Mouse (Mus musculus): ENCODE data around the gene E130208F15Rik.

The E130208F15Rik gene

DNA sequence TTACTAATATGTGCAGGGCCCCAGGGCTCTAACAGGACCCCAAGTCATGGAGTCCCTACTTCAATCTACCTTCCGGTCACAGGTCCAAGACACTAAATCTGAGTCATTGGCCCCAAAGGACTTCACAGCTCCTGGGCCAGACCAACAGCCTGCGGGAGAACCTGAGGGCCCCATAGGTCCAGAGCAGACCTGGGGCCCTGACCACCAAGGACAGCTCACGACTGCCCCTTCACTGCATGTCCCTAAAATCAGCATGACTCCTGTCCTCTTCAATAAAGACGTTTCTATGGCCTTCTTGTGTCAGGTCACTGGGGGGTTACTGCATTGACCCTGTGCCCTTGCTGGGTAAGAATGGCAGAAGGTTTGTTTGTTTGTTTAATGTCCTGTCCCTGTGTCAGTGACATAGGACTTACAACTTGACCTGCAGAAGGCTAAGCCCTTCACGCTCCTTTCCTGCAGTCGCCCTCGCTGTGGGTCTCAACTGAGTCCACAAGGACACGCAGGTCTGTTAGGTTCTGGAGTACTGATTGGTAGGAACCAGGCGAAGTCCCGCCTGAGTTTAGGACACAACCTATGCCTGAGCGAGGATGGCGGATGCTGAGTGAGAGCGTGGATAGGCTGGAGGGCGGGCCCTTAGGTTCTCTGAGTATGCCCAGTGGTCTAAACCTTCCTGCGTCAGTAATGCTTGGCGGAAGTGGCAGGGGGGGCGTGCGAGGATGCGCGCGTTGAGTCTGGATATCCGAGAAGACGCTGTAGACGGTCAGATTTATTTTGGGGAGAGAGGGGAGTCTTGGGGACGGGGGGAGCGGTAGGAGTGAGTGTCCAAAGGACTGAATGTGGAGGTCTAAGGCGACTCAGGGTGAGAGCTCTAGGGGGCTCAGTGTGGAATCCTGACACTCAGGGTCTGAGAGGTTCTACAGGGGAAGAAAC lies 13.2 kb upstream of the E130208F15Rik start, which contains the start of gene Alkbh6:
Gene Alkbh6 (plus strand): TSS at position 642 of the 930 bp plus-strand sequence.
- DNase-seq, result peak; percentile 88

DNA sequence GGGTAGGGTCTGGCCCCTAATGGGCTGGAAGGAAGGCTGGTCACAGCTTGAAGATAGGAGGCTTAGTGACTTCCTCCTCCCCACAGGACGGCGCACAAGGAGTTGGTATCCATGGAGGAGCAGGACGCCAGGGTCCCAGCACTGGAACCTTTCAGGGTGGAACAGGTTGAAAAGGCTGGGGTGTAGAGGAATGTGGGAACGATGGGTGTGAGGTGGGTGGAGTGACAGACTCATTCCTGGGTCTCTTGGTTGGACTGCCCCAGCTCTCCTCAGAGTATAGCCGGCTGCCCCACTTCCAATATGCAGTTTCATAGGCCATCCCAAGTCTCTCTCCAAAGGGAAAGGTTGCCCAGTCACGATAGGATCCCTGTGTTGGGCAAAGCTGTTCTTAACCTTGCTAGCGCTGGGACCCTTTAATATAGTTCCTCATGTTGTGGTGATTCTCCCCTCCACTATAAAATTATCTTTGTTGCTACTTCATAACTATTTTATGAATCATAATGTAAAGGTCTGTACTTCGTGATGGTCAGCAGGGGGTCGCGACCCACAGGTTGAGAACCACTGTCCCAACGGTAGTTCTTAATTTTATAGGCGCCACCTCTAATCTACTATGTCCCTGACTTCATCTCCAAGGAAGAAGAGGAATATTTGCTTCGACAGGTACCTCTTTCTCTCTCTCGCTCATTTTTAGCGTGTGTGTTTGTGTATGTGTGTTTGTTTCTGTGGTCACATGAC lies 12.0 kb upstream of the E130208F15Rik start:
- no peak for DNase-seq

DNA sequence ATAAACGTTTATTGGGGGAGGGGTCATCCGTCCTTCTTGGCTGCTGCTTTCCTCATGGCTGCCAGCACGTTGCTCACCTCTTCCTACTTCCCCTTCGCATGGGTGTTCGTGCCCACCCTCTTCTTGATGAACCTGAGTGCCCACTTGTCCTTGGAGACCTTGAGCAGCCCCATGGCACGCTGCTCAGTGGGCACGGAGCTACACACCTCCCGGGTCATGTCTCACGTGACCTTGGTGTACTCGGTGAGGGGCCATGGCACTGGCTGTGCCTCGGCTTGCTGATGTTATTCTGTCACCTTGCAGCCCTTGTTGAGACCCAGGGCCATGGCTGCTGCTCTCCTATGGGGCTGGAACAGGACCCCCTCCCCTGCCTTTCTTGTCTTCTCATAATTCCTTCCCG lies 11.4 kb upstream of the E130208F15Rik start:
- DNase-seq, result no peak

DNA sequence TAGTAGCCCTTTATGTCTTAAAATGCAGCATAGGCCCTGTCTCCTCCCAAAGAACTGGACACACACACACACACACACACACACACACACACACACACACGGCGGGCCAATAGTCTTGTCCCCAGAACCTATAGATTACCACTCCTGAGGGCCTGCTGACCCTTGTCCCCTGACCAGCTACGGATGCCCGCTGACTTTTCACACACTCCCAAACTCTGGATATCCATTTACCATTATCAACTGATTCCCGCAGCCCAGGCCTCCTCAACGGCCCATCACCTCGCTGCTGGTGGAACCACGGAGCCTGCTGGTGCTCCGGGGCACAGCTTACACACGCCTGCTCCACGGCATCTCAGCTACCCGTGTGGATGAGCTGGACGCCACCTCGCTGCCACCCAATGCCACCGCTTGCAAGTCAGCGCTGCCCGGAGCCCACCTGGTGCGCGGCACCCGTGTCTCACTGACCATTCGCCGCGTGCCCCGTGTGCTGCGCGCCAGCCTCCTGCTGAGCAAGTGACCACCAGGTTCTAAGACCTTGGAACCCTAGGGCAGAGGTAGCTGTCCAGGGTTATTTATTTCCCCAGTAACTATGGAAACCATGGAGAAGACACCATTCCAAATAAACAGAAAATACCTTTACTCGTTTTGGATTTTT lies 7.7 kb upstream of the E130208F15Rik start:
- no peak for DNase-seq

DNA sequence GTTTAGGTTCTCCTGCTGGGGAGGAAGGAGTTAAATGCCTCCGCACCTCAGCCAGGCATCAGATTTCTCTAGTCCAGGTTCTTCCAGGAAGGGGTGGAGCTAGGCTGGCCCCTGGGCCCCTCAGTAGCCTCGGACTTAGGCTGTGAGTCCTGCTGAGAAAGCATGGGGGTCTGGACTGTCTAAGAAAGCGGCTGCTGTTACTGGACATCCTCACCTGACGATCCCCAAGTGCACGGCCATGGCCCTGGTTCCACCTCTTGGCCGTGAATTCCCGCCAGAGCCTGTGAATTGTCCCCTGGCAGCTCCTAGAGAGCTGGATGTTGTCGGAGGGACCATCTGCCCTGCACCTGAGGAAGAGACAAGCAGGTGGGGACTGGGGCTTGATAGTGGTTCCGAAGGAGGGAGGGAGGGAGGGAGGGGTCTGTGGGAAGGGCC lies 6.8 kb upstream of the E130208F15Rik start, which contains the start of gene Syne4:
Gene Syne4 (plus strand): TSS at position 87 of the 435 bp plus-strand sequence.
- peak; percentile 19 for DNase-seq

DNA sequence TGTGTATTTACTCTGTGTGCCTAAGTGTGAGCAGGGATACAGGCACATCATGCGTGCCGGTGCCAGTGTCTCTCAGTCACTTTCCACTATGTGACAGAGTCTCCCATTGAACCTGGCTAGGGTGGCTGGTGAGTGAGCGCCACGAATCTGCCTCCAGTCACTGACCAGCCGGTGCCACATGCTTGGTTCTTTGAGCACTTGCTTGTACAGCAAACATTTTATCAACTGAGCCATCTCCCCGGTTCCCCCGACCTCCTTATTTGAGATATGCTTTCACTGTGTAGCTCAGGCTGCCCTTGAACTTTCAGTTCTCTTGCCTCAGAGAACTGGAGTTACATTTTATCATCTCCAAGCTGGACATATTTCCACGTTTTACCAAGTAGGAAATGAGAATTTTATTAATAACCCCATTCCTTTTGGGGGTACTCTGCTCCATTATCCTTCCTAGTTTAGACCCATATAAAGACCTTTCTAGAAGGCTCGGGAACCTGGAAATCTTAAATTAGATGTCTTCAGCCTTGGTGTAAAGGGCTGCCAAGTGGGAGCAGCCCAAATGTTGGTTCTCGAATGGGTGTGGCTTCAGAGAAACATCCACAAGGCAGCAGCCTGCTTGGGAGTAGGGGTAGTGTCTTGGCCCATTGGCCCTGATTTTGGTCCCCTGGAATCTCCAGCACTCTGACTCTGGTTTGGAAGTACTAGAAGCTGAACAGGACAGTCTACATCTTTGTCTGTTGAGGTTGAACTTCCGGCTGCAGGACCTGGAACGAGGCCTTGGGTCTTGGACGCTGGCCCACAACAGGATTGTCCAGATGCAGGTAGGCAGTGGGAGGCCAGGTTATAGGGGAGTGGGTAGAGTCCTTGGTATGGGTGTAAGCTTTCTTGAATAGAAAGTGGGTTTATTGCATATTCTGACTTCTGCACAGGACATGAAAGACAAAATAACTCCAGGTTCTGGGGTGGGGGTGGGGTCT lies 5.7 kb upstream of the E130208F15Rik start:
- DNase-seq, result no peak

DNA sequence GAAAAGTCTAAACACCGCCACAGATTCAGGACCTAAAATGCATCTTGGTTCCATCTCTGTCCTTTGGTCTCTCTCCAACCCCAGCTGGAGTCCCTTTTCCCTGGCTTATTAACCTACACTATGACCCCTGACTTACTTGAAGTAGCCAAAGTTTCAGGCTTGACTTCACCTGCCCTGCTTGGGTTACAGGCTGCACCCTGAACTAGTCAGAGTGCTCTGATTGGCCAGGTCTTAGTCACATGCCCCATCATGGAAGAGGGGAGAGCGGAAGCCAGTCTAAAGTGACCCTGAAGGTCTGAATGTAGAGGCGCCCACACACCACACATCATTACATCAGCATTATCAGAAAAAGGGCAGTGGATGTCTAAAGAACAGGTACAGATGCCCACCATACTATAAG lies 3.4 kb upstream of the E130208F15Rik start:
- no peak for DNase-seq

DNA sequence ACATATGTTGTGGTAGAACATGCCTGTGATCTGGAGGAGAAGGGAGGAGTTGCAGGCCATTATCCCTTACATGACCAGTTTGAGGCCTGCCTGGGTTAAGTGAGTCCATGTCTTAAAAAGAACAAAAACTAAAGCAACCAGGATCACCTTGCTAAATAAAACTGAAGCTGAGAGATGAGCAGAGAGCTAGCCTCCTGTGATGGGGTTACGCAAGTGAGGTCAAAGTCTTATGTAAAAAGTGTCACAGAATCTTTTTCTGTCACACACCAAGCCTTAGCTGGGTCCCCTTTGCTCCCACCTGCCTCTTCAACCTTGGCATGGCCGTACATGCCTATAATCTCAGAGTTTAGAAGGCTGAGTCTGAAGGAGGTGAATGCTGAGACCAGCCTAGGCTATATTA lies 594 bp upstream of the E130208F15Rik start:
- DNase-seq, result no peak

DNA sequence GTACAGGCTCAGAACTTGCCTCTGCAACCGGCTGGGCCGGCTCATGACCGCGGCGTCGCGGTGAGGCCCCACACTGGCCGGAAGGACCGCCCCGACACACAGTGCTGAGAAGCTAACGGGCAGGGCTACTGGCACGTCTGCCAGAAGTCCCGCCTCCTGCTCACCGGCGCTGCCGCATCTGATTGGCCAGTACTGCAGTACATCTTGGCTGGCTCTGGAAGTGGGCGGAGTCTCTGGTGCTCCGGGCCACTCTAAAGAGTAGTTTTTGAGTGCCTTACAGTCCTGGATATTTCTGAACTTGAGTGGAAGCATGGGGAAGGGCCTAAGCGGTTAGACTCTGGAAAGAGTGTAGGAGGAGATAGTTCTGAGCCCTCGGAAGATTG lies 736 bp downstream of the E130208F15Rik start:
- peak; percentile 98 for DNase-seq

DNA sequence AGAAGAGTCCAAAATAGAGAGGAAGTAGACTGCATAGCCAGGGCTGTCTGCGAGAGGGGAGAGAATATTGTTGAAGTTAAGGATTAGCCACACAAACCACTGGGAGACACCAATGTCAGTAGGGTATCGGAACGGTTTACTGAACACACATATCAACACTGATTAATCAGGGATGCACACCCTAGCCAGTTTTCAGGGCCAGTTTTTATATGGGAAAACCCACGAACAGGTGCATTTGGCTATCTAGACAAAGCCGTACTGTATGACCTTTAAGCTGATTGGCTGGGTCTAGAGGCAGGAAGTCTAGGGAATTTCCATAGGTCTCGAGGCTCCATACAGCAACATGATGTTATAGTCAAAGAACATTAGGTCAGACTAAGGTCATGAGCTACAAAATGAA lies 1.3 kb downstream of the E130208F15Rik start:
- no peak for DNase-seq

DNA sequence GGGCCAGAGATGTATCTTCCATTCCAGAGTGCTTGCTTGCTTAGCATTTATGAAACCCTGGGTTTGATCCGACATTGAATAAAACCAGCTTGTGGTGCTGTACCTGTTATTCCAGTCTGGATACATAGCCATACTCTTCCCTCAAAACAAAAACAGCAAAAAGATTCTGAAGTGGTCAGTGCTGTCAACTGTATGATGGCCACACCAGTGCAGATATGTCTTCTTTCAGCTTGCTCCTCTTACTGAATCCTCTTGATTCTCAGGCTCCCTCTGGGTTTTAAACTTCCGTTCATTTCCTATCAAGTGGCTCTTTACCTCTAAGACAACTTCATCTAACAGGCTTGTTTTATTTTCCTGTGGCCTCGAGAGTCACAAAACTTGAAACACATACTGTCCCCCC lies 2.3 kb downstream of the E130208F15Rik start, which contains the start of gene Sdhaf1:
Gene Sdhaf1 (minus strand): TSS at position 101 of the 400 bp plus-strand sequence.
- no peak for DNase-seq

DNA sequence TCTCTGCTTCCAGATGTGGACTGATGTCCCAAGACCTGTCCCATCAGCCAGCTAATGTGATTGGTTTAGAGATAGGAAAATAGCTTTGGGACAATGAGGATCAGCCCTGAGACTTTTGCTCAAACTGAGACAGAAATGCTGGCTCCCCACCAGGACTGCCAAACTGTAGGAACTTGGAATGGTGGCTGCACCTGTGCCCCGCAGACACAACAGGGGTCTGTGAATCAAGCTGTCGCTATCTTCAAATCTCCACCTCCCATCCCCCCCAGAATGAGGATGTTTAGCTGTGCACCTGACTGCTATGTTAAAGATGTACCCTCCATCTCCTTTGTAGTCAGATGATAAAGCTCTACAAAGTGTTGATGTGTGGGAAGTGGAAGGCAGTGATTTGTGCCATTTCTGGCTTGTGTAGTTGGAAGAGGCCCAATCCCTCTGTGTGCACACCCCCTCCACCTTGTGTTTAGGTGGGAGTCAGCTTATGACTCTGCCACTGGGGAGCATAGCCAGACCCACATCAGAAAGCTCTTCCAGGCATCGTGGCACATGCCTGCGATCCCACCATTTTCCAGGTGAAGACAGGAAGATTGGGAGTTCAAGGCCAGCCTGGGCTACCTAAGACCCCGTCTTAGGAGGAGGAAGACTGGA lies 2.9 kb downstream of the E130208F15Rik start:
- DNase-seq, result no peak

DNA sequence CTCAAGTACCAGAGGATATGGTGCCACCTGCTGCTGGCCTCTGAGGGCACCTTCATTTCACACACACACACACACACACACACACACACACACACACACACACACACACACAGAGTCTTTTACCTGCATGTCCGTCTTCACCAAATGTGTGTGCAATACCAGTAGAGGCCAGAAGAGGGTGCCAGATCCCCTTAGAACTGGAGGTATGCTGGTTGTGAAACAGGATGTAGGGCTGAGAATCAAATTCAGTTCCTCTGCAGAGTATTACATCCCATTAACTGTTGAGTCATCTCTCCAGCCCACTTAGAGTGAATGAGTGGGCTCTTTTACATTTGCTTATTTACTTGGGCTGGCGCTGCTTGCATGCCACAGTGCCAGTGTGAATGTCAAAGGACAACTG lies 3.8 kb downstream of the E130208F15Rik start:
- peak; percentile 60 for DNase-seq

DNA sequence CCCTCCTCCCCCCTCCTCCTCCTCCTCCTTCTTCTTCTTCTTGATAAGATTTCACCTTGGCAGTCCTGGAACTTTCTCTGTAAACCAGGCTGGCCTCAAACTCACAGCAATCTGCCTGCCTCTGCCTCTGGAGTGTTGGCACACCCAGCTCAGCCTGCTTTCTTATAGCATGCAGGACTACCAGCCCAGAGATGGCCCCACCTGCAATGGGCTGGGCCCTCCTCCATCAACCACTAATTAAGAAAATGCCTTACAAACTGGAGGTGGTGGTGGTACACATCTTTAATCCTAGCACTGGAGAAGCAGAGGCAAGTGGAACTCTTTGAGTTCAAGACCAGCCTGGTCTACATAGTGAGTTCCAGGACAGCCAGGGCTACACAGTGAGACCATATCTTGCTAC lies 4.9 kb downstream of the E130208F15Rik start:
- no peak for DNase-seq

DNA sequence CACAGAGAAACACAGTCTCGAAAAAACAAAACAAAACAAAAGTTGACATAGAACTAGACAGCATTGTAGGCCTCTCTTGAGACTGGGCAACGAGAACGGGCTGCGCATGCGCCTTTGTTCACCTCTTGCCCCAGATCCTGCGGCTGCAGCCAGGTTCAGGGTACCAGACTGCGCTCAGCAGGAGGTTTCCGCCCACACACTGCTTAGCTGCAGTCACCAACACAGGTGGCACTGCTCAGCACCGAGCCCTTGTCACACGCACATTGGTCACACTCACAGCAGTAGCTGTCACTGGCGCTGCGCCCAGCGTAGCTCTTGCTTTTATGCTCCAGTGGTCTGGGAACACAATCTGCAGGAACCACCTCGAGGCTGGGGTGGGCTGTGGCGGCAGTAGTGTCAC lies 5.6 kb downstream of the E130208F15Rik start:
- DNase-seq, result no peak

DNA sequence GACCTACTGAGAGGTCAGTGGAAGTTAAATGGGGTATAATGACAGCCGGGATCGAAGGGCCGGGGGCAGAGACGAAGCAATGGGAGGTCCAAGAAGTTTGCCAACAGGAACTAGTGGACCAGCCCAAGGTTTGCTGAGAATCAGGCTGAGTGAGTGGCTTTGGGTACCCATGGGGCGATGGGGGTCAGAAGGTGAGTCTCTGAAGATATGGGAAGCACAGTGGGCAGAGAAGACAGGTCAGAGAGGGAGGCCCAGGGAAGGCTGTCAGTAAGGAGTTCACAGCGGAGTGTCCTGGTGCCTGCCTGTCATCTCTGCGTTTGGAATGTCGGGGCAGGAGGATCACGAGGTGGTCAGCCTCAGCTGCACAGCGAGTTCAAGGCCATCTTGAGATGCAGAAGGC lies 6.8 kb downstream of the E130208F15Rik start:
- DNase-seq, result no peak

DNA sequence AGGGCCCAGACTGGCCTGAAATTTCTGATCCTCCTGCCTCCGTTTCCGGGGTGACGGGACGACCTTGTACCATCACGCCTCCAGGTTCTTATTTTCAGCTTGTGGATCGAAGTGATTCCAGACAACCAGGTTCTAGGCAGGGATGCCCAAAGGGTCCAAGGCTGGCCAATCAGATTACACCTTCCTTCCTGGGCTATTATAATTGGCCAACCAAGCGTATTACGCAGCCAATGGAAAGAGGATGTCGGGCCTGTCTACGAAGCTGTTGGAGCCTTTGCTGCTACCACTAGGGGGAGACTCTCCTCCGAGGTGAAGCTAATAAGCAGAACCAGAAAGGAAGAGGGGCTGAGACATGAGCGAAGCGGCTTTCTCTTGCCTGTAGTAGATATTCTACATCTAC lies 10.3 kb downstream of the E130208F15Rik start:
- DNase-seq, result peak; percentile 70

DNA sequence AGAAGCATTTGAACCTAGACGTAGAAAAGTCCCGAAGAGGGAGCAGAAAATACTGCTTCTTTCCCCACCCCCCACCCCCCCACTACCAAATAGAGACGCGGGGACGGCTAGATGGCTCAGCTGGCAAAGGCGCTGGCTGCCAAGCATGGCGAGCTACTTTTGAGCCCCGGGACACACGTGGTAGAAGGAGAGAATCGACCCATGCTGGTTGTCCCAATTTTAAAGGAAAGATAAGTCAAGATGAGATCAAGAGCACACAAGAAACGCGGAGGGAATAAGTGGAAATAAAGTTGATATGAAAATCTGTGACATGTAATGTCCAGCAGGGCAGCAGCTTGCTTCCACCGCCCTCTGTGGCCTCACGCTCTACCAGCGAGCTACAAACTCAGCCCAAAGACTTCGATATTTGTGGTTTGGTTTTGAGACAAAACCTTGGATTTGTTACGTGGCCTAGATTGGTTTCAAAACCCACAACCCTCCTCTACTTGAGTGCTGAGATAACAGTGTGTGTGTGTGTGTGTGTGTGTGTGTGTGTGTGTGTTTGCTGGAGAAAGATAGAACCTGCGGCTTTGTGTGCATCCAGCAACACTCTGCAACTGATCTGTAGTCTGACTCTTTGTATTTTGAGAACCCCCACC lies 11.2 kb downstream of the E130208F15Rik start:
- DNase-seq, result no peak

DNA sequence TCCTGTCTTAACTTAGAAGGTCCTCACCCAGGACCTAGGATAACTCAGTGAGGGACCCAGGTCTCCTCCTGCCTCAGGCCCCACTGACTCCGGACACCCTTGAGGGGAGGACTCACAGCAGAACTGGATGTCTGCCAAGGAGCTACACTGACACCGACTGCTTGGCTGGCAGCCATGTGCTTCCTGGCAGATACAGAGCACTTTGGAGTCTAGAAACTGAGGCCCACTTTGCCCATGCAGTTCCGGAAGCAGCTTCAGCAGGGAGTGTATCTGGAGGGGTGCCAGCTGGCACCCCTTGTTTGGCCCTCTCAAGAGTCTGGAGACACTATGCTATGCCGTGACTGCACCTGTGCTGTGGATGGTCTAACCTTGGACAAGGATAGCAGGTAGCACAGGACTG lies 11.9 kb downstream of the E130208F15Rik start:
- DNase-seq, result peak; percentile 41

DNA sequence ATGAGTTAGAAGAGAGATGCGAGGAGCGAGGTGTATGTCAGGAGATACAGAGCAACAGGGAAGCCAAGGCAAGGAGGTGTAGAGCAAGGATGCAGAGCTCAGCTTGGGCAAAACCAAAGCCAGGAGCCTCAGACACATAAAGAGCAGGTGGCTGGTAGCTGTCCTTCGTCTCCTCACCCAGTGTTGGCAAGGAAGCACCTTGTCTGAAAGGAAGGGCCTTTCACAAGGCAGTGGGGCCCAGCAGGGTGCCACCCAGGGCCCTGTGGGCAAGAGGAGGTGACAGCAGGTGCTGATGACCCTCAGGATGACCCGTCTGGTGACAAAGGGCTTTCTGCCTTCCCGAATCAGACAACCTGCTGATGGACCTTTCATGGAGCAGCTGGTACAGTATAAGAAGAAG lies 13.0 kb downstream of the E130208F15Rik start:
- no peak for DNase-seq

DNA sequence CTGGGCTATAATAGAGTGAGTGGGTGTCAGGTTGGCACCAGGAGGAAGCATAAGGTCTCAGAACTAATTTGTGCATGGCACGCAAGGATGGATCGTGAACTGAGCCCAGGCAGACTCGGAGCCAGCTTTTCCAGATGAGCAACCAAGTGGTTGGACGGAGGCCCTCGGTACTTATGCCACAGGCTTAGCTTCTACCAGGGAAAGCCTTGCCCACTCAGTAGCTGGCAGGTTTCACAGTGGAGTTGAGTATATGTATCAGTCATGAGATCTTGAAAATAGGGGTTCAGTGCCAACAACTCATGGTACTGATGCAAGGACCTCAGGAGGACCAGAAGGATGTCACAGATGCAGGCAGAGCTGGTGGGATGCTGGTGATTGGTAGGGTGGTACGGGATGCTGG lies 14.1 kb downstream of the E130208F15Rik start:
- DNase-seq, result no peak

Data from liver (tissue).